Mouse (Mus musculus) frontal cortex, postnatal 10 days (tissue): ENCODE data around the gene Pde4b.

ENCODE experiments used
- DNase-seq, 2 experiments: peaks; one replicate each; pipeline ENCODE4 v3.0.0; 2022; ENCODE audit warnings: low spot score in 2 of 2, mixed read lengths in 1 of 2

Gene Pde4b

DNA sequence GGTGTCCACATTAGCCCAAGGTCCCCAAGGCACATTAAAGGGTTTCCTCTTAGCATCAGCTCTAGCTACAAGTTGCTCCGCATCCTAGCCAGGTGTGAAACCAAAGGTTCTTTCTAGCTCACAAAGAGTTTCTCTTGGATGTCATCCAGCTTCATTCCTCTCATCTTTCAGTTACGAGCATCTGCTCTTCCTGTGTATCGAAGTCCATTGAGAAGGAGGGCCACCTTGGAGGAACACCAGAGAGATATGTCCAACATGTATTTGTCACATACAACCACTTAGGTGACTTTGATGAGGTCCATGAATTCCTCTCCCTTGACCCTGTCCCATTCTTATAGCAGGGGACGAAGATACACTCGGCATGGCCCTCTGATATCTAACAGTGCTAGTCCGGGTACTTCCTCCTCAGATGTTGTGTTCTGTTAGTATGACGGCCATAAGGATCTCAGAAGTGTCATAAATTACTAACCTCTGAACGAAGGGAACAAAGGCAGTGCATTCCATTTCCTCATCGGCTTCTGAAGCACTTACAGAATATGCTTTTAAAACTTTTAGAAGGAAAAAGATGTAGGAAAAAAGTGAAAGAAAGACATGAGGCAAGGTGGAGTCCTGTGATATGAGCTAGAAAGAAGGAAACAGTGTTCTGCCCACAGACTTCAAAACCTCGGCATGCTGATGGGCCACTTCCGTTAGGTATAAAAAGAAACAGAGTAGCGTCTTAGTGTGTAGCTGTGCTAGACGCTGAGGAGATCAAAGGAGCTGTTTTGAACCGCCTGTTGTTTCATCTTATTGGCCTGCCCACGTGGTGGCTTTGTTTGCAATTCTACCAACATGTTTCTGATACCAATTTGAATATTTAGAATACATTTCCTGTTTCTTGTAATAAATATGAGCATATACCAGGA is 419.3 kb downstream of the Pde4b start:
- DNase-seq: no peak

DNA sequence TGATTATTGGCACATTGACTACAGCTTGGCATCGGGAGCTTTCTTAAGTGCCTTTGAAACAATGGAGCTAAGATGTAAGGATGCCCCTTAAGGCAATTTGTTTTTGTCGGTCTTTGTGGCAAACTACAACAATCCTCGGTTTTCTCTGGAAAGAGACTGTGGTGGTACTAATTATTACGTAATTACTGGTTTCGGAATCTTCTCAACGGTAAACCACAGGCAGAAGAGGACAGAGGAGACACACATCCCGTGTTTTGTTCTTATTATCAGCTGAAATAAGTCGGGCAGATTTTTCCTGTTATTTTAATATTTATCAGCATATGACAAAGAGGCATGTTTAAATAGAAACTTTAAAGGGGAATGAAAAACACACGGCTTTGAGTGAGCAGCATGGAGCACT is 420.0 kb downstream of the Pde4b start:
- DNase-seq: no peak

DNA sequence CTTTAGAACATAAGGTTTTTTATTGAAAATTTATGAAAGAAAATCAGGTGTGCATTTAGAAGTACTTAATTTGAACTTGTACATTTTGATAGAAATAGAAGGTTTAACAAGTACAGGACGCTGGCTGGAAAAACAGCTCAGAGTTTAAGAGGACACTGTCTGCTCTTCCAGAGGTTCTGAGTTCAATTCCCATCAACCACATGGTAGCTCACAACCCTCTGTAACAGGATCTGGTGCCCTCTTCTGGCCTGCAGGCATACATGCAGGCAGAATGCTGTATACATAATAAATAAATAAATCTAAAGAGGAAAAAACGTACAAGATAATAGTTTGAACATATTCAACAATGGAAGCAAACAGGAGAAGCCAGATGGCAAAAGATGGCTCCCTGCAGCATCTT is 420.4 kb downstream of the Pde4b start:
- DNase-seq: no peak

DNA sequence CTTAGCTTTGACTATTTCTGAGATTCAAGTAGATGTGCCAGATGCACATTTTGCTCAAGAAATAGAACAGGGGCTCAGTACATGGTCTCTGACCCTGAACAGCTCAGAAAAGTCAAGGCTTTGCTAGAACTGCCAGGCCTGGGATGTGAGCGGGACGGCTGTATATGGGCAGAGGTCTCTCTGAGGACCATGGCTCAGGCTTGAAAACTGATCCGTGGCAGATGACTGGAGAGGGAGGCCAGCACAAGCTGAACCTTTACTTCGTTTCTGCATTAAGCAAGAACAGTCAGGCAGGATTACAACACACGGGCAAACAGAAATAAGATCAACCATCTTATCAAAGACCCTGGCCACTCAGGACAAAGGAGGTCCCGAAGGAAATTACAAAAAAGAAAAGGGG is 422.7 kb downstream of the Pde4b start:
- DNase-seq: no peak

DNA sequence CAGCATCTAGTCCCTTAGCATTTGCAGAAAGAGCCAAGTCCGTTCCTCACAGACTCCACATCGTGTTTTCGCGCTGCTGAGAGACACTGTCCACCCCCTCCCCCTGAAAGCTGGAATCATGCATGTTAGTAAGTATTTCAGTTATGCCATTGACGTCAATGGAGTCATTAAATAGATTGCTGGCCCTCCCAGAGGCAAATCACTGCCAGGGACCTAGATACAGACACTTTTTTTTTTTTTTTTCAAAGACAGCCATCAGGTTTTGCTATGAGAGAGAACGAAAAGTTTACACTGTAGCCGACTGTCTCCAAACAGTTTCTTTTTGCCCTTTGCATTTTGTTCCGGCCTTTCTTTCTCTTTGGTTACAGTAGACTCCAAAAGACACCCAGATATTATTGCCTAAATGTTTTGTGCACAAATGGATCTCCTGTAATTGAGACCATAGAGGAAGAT is 423.6 kb downstream of the Pde4b start:
- DNase-seq: peak; percentile 47 to 63

DNA sequence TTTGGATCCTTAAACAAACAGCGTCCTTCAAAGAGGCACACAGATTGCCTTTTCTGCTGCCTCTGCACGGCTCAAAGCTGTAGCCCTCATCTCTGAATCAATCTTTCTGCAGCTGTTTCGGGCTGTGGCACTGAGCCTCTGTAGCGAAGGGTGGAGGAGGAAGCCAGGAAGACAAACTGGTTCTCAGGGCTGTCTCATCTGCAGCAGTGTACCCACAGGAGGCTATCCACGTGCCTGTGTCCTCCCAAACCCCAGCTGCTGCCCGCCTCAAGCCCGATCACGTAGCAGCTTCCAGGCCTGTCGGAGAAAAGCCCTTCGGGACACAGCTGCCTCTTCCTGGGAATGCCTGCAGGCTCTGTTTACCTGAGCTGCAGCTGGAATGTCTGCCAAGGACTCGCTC is 424.2 kb downstream of the Pde4b start:
- DNase-seq: peak; percentile 19 to 34

DNA sequence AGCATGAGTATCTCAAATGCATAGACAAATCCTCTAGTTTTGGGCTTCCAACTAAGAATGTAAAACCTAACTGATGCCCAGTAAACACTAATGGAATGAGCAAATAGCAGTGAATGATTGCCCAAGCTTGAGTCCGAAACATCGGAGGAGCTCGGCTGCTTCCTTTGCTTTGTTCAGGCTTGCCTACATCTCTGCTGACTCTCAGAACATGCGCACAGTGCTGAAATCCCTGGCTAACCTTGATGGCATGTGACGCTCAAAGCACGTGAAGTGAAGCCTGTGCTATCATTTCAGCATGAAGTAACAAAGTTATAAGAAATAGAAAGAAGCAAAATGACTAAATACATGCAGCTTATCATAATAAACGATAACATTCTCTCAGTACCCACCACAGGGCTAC is 425.6 kb downstream of the Pde4b start:
- no peak for DNase-seq

DNA sequence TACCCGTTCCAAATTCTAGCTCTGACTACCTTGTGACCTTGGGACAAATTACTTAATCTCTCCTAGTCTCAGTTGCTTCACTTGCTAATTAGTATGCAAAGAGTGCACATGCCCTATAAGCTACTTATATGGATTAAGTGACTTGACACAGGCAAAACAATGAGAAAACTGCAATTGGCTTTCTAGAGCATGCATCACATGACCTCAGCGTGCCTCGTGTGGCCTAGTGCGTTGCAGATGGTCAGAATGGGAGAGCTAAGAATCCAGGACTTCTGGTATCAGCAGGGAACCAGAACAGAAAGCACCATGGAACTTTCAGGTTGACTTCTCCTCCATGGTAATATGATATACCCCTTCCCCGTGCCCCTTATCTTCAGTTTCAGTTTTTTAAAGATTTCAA is 426.2 kb downstream of the Pde4b start:
- DNase-seq: no peak

DNA sequence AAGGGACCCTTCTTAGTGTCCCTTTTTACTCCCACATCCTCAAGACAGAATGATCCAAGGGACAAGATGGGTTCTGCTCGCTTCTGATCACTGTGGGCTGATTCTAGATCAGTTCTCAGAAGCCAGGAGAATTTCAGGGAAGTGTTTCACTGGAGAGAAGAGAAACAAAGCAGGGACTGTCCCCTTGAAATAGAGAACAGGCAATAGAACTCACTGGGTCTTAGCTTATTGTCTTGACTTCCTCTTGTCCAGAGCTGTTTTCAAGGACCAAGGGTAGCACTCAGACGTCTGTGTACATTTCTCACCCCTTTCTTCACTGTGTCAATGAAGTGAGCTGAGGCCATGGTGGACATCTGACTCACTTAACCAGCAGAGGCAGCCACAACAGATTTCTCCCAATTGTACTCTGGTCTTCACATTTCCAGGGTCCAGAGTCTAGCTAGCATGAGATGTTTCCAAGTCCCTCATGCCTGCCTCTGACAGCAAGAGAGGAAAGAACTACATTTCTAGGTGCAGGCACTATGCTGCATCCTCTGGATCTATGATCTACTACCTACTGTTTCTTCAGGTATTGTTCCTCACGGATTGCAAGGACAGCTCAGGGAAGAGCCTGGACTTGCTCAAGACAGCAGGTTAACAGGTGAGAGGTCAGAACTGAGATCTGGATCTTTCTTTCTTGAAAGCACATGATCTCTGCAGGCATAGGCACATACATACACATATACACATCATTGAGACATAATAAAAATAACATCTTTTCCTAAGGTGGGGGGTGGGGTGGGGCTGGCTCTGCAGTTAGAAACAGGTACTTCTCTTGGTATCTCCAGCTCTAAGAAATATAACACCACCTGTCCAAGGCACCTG is 427.9 kb downstream of the Pde4b start:
- no peak for DNase-seq

DNA sequence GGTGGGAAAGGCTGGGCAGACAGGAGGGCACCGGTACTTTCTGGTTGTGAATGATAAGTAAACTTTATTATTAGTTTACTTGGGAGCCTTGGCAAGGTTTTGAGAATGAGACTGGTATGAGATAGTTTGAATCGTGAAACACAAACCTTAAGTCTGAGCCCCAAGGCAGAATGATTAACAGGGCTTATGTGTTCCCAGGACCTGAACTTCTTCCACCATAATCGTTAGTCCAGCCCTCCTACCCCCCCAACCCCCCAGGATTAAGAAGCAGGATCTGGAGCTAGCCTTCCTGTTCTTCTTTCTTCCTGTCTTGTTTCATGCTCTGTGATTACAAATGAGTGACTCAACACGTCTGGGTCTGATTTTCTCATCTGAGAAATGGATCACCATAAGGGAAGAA is 429.1 kb downstream of the Pde4b start:
- DNase-seq: no peak

DNA sequence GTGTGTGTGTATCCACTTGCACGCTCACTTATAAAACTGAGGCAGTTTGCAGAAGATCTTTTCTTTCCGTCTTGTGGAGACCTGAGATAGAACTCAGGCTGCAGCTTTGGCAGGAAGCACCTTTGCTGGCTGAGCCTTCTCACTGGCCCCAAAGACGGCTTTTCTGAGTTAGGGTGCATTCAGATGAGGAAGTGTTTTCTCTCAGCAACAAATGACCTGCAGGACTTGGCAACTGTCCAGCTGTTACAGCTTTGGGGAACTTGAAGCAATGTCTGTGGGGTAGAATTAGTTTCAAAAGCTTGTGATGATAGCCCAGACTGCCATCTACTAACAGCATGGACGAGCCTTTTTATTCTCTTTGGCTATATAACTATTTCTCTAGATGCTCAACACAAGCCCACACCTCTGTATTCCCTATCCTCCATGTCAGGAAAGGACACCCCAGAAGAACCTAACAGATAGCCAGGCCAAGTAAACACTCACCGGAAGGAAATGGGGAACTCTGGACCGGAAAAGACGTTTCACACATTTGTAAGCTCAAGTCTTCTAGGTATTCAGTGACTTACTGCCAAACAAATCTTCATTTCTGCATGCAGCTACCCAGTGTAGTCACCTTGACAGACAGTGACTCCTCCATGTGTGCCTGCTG is 429.8 kb downstream of the Pde4b start:
- DNase-seq: peak; percentile 32 to 48

DNA sequence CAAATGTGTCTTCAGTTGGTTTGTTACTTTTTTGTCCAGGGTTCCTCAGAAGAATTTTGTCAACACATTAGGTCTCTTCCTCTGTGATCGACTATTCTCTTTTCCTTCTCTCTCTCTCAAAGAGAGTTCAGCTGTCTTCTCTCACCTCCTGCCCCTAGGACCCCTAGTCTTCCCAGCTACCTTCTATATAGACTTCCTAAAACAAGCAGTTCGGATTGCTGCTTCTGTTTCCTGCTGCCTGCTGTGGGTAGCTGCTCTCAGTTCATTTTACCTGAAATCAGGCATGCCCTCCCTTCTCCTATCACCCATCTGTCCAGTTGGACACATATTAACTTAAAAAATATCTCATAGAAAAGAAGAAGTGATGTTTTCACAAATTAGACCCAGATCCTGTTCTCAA is 430.3 kb downstream of the Pde4b start:
- no peak for DNase-seq

DNA sequence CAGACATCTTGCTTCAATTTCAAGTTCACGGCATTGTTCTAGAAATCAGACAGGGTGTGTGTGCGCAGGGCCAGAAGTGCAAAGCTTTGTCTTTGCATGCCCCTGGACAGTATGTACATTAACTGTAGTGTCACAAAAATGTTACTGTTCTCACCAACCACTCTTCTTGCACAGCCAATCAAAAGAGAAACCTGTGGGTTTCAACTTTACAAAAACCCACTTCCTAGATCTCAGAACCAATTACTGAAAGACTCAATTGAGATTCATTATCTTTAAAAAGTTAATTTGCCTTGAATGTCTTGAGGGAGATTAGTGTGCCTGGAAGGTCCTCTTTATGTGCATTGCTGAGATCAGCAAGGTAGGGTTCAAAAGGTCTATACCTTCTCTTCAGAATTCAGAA is 431.0 kb downstream of the Pde4b start:
- DNase-seq: no peak

DNA sequence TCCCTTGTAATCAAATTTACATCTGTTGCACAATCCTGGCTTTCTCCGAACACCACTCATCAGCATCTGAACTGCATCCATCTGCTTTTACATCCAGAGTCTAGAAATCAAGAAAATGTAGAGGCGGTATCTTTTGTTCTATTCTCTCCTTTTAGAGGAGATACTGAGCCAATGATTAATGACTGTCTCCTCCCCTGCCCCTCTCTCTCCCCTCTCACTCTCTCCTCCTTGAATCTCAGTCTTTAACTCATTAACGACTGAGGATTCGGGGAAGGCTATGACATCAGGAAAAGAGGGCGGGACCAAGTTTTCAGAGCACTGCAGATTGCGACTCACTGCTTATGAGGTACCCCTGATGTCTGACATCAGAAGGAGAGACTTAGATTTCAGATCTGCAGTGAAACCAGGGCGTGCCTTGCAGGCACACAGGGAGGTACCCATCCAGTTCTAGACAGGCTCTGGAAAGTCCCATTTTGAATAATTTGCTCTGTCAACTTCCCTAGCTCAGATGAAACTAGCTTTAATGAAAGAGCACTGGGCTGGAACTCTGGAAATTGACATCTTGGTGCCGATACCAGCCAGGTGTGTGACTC is 433.4 kb downstream of the Pde4b start:
- DNase-seq: no peak

DNA sequence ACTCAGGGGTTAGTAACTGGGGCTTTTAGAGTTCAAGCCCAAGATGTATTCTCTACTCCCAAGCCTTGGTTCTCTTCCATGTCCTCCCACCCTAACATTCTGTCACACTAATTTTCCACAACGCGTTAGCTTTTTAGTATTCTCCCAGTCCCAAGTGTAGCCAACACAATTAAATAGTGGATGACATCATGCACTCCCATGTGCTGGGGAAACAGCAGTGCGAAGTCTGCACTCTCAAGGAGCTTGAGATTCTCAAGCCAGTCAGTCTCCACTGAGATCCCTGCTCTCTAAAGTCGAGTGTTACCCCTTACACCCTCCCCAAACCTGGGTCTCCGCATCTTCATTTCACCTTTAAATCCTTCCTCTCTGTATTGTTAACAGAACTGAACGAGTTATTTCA is 434.1 kb downstream of the Pde4b start:
- DNase-seq: no peak

DNA sequence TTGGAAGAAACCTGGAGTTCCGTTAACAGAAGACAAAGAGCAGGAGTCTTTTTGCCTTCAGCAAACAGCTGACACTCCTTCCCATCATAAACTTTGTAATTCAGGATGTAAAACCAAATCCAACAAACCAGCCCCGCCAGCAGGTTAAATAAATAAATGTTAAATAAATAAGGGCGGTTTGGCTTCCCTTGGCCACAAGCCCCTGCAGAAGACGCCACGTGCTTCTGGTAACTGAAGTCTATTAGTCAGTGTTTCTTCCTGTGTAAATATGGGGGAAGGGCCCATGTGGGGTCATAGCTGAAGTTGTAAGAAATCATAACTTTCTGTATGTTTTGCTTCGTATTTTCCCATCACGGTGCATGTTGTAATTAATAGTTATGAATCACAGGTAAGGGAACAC is 440.0 kb downstream of the Pde4b start:
- no peak for DNase-seq

DNA sequence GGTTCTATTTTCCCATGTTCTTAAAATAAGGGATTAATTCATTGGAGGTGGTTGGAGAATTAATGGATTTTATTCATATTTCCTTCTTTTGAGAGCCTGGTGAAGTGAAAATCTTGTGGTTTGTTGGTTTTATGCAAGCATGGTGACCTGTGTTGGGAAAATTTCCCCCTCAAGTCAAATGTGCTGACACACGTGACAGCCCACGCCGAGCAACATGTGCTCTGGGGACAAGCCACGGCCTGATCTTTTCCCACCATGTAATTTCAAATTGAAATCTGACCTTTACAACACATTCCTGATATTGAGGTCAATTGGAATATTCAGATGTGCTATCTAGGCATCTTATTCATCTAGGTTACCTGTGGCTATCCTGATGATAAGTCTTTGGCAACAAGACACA is 443.5 kb downstream of the Pde4b start:
- no peak for DNase-seq

DNA sequence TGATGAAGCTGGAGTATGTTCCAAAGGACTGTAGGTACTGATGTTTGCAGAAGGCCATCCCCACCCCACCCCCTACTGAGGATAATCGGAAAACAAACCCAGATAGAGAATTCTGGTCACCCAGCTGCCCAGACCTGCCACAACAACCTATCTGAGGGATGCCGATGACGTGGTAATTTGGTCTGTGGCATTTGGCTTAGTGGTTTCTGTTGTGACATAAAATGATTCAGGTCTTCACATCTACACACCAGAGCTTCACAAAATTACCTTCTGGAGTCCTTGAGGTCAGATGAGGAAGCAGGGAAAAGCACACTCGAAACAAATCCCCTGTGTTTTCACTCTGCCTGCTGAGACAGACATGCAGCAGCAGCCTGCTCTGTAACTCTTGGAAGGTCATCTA is 444.4 kb downstream of the Pde4b start:
- DNase-seq: no peak

DNA sequence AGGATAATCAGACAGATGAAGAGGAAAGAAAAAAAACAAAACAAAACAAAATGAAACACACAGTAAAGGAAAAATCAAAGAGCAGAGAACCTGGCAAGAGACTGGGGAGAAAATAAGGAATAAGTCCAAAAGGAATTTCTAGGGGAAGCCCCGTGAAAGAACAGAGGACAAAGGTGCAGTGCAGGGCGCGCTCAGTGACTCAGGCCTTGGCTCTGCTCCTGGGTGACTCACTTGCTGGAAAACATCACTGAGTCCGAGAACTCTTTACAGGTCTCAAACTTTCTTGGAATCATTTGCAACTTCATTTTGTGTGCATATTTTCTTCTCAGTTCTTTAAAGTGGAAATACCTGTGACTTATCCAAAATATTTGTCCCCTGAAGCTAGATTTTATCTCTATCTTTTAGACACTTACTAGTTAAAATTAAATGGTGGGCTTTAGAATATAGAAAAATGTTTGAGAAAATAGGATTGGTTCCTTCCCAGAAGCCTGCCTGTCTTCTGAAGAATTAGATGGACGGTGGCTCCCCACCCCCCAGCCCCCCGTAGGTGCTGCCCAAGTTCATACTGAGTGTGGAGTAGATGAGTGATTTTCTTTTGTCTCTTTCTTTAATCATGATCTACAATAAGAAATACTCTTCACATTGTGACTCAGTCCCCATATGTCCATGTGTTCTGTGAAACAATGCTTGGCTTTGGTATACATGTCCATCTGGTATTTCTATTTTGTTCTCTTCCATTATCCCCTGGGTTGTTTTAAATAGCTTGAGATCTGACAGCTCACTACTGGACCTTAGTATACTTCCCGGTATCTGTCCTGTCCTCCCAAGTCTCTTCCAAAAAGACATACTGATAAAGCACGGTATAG is 446.1 kb downstream of the Pde4b start:
- DNase-seq: no peak

DNA sequence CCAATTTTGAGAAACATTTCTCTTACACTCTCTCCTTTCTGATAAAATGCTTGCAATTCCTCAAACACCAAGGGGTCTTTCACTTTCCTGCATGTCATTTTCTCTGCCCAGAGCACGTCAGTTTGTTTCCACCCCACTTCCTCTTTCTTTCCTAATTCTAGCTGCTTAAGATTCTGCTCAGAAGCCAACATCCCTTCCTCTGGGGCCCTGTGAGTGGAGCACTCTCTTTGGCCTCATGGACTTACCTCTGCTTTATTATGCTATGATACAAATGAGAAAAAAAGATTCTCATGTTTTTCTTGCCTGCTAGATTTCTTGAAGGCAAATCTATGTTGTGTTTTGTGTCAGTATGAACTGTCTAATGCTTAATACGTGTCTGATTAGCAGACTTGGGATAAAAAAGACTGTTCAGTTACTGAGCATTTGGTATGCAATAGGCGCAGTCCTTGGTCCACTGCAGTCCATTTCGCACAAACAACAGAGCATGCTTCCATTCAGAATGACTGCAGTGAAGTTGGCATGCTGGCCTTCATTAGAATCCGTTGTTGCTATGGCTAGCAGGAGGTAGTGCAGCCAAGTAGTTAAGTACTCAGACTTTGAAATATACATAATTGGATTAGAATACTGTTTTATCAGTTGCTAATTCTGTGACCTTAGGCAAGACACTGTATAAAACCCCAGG is 446.8 kb downstream of the Pde4b start:
- DNase-seq: peak; percentile 20 to 21
